ENCODE assay signal across 18 mouse cellular contexts in the genomic region with DNA sequence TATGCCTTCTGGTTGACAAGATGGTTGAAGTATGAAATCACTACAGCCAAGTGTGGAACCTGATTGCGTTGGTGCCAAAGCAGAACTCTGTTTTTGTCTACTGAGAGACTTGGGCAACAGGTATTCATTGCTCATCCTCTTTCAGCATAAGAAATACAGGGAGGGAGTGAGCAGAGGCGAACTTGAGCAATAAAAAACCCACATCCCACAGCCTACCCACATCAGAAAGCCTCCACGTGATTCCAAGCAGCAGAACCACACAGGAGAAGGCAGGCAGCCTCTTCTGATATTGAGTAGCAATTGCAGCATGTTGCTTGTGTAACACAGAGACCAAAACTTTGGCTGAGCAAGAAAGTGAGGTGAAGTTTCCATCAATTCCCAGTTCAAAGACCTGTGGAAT. TPM values are rescaled to one million over a fixed set of nuclear protein-coding genes. Genes with fewer than 3 reads are reported as not detected.
DNase-seq lines count a peak whose midpoint lies in the region; ATAC-seq lines count a peak whose summit lies in the region.
"Had no signal": no experiment of that assay in that cellular context is flagged by ENCODE, and none has a peak within 500 bp of the region (broad histone marks: within the 10 kb centered on the region; RNA-seq: fewer than 3 reads in every experiment).

No protein-coding gene starts in this region.

- H3K36me3 ChIP-seq in midbrain, embryonic 16.5 days (ENCODE audit: control insufficient read depth, insufficient read depth, low read length), result no peaks in the 10 kb centered on the region
- H3K36me3 ChIP-seq: limb, embryonic 12.5 days; lung, embryonic 15.5 days had no signal

- no peaks in the 10 kb centered on the region for H3K4me1 ChIP-seq in midbrain, embryonic 16.5 days (ENCODE audit: control insufficient read depth, insufficient read depth, low read length)
- H3K4me1 ChIP-seq: limb, embryonic 12.5 days; lung, embryonic 15.5 days had no signal

- peak; percentile 31 for DNase-seq in lung, postnatal 25 days (ENCODE audit: low spot score)
- DNase-seq in lung, postnatal 10 days, result no peak
- peak; percentile 15 to 63 for DNase-seq in monocyte, adult 2 months (ENCODE audit: low read depth in 1 of 2, low spot score in 2 of 2)
- DNase-seq in thymus, postnatal 25 days, result peak; percentile 76
- no peak for DNase-seq in urinary bladder, adult 18-20 months (ENCODE audit: low spot score in 2 of 2)
- DNase-seq in kidney, postnatal 14 days, result no peak
- DNase-seq: adrenal gland, adult 2 months; cerebellum, postnatal 14 days; forebrain, postnatal 0 days; heart, postnatal 14 days; kidney, postnatal 25 days; layer of hippocampus, postnatal 36 days; midbrain, embryonic 14.5 days had no signal

- H3K9me3 ChIP-seq in midbrain, embryonic 16.5 days (replicated peaks; ENCODE audit: control insufficient read depth, low read length, poor library complexity, severe bottlenecking), result no peaks in the 10 kb centered on the region
- H3K9me3 ChIP-seq: limb, embryonic 12.5 days; lung, embryonic 15.5 days had no signal

- WGBS in midbrain, embryonic 16.5 days, result 88% methylated on average over 3 of the region's 3 CpGs

- no peak overlapping the region for H3K9ac ChIP-seq in midbrain, embryonic 16.5 days (ENCODE audit: low read depth, low read length)
- H3K9ac ChIP-seq: forebrain, postnatal 0 days; limb, embryonic 12.5 days; lung, embryonic 15.5 days had no signal

- H3K27me3 ChIP-seq in midbrain, embryonic 16.5 days (ENCODE audit: control insufficient read depth, insufficient read depth, low read depth, low read length), result no peaks in the 10 kb centered on the region
- H3K27me3 ChIP-seq: limb, embryonic 12.5 days; lung, embryonic 15.5 days; Patski had no signal

- ATAC-seq in activated CD4-positive, CD25-positive, alpha-beta regulatory T cell, adult 4 months, result peak; percentile 78
- ATAC-seq in midbrain, embryonic 16.5 days, result no peak
- ATAC-seq: forebrain, postnatal 0 days; Patski had no signal

- no peak overlapping the region for H3K27ac ChIP-seq in midbrain, embryonic 16.5 days (ENCODE audit: low read length)
- H3K27ac ChIP-seq: limb, embryonic 12.5 days; lung, embryonic 15.5 days had no signal

- no peak overlapping the region for H3K4me2 ChIP-seq in midbrain, embryonic 16.5 days (ENCODE audit: low read length)
- H3K4me2 ChIP-seq: limb, embryonic 12.5 days; lung, embryonic 15.5 days had no signal

- H3K4me3 ChIP-seq in midbrain, embryonic 16.5 days (ENCODE audit: low read depth, low read length), result no peak overlapping the region
- H3K4me3 ChIP-seq: limb, embryonic 12.5 days; lung, embryonic 15.5 days had no signal

RNA-seq across cellular contexts. Expression of gene Kif2a, which starts 37.5 kb away (rescaled TPM):
- 10 to 100 TPM; 13.6 to 15.7 TPM for polyA plus RNA-seq in activated CD4-positive, CD25-positive, alpha-beta regulatory T cell, adult 4 months (2017; shearing (Covaris generic))
- polyA plus RNA-seq in midbrain, embryonic 16.5 days (2015; fragmentation: Nextera tagmentation; extraction: Ambion mirVana), result 42.8 and 53.3 TPM in 2 replicates

Comparison
In these comparisons a context has a peak if more than half of its experiments do, and no peak if none do; other contexts are left out.
1. DNase-seq: peak in lung, postnatal 25 days (single experiment), monocyte, adult 2 months (2 of 2) and thymus, postnatal 25 days (single experiment); none in lung, postnatal 10 days (single experiment), urinary bladder, adult 18-20 months (0 of 2) and kidney, postnatal 14 days (single experiment).